Mouse (Mus musculus) liver, postnatal 0 days (tissue): ENCODE measurements around the gene Hist1h4c. TPM values are rescaled to one million over a fixed set of nuclear protein-coding genes. Genes with fewer than 3 reads are reported as not detected.
"Not testable (repeated sequence)": the region's sequence is repeated elsewhere in the genome, so short reads cannot be mapped to it uniquely, and the experiment has no call there.

Experiments
- ATAC-seq: fragments of 200-750 bp; cut with Nextera tagmentation; 2 replicates; pipeline ENCODE4 v1.8.0; 2017; ENCODE audit warnings: mild to moderate bottlenecking, moderate library complexity
- DNase-seq: peaks from one replicate; pipeline ENCODE4 v3.0.0-alpha.2; 2016
- H3K27ac ChIP-seq: fragments of 300-500 bp; sonication (generic); 2 replicates; pipeline ENCODE4 v1.5.1; 2014; ENCODE audit warnings: antibody characterized with exemption, moderate library complexity, mild to moderate bottlenecking, low read depth
- H3K27me3 ChIP-seq: fragments of 300-500 bp; sonication (generic); 2 replicates; pipeline ENCODE4 v1.6.1; 2014; ENCODE audit warnings: low read length, control low read depth, mixed read lengths; ENCODE audit not compliant: insufficient read depth
- H3K36me3 ChIP-seq: fragments of 300-500 bp; sonication (generic); replicated peaks from 2 replicates; pipeline ENCODE4 v1.6.1; 2014; ENCODE audit warnings: mild to moderate bottlenecking, control low read depth, low read length, moderate library complexity, mixed read lengths; ENCODE audit not compliant: insufficient read depth
- H3K4me1 ChIP-seq: fragments of 300-500 bp; sonication (generic); 2 replicates; pipeline ENCODE4 v1.6.1; 2014; ENCODE audit warnings: antibody characterized with exemption, mild to moderate bottlenecking, control low read depth; ENCODE audit not compliant: insufficient read depth
- H3K4me2 ChIP-seq: fragments of 300-500 bp; sonication (generic); 2 replicates; pipeline ENCODE4 v1.6.1; 2014; ENCODE audit warnings: low read depth, mild to moderate bottlenecking, low read length, moderate library complexity, mixed read lengths
- H3K4me3 ChIP-seq: fragments of 300-500 bp; sonication (generic); 2 replicates; pipeline ENCODE4 v1.5.1; 2014; ENCODE audit warnings: low read depth, low read length
- H3K9ac ChIP-seq: fragments of 300-500 bp; sonication (generic); replicated peaks from 2 replicates; pipeline ENCODE4 v1.6.1; 2014; ENCODE audit warnings: mild to moderate bottlenecking, moderate library complexity
- H3K9me3 ChIP-seq: fragments of 300-500 bp; sonication (generic); 2 replicates; pipeline ENCODE4 v1.6.1; 2016; ENCODE audit warnings: mild to moderate bottlenecking, control low read depth, low read length, mixed read lengths
- CTCF ChIP-seq: sonication (generic); IDR thresholded peaks from 2 replicates; pipeline ENCODE4 v1.5.1; 2016; ENCODE audit warnings: antibody characterized with exemption, low read depth
- EP300 ChIP-seq: IDR thresholded peaks from 2 replicates; pipeline ENCODE4 v1.6.1; 2016; ENCODE audit warnings: antibody characterized with exemption, low read depth, mild to moderate bottlenecking
- WGBS: fragments of 180-500 bp; shearing (Covaris S2); extraction: QIAGEN DNeasy Blood & Tissue Kit; methylation state at CpG from one replicate; pipeline ENCODE4 v1.1.7; 2014; ENCODE audit not compliant: insufficient replicate concordance; 5-methylcytosine and 5-hydroxymethylcytosine counted together
- polyA plus RNA-seq: library from polyadenylated mRNA; unstranded; fragments of >200 nt; fragmentation: Nextera tagmentation; extraction: Ambion mirVana; gene quantifications from 2 replicates; pipeline ENCODE4 v1.2.1, GENCODE M21; 2015

Hist1h4c gene
- polyA plus RNA-seq, 1 experiment from 2014 or later, result 6.2 TPM

DNA sequence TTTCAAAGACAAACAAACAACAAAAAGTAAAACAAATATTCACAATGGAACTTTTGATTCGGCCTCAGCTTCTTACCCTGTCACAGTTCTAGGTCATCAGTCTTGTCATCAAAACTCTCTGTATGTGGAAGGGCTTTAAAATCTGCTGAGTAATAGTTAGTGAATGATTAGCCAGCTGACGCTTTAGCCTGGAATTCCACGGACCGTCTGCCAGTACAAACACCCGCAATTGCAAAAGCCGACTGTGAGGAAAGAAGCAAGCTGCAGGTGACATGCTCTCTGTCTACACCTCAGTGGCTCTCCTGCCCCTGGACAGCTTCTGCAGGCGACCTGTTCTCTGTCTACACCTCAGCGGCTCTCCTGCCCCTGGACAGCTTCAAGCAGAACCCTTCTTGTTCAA lies 32.2 kb upstream of the Hist1h4c start:
- peak; percentile 69 for DNase-seq

DNA sequence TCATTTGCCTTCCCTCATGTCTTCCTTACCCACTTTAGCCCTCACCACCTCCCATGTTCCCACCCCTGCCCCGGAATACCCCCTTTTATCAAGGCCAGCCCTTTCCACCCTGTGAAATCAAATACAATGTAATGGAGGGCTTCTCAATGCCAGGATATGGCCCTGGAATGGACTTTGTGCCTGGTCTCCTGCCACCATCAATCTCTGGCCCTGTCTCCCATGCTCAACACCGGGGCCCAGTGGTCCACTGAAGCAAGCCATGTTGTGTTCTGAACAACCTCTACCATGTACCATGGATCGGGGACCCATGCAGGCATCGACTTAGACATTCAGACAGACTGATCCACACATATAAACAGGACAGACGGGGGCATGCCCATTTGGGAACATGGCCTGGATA lies 31.5 kb upstream of the Hist1h4c start:
- Histone ChIP-seq H3K27ac (peak overlapping the region; percentile 39; the same call in 1 of the 2 replicates), H3K9ac (no peak overlapping the region), H3K27me3 (no peaks in the 10 kb centered on the region), H3K4me3 (no peak overlapping the region), H3K4me1 (peaks cover 15% of the 10 kb centered on the region), H3K4me2 (no peak overlapping the region), H3K36me3 (no peaks in the 10 kb centered on the region), H3K9me3 (no peaks in the 10 kb centered on the region)
- TF ChIP-seq EP300, result no peak
- no peak for TF ChIP-seq CTCF
- ATAC-seq (no peak), DNase-seq (peak; percentile 13)
- WGBS, result 84% methylated on average over 5 of the region's 5 CpGs

More for the DNA sequence above, 32.2 kb upstream of the Hist1h4c start:
- 49% methylated on average over 8 of the region's 8 CpGs for WGBS
- TF ChIP-seq CTCF (no peak), EP300 (peak; percentile 17; the same call in 1 of the 2 replicates)
- no peak overlapping the region for H3K4me3 ChIP-seq
- H3K27me3 ChIP-seq, result no peaks in the 10 kb centered on the region
- ATAC-seq, result peak; percentile 92
- H3K9me3 ChIP-seq, result no peaks in the 10 kb centered on the region
- H3K9ac ChIP-seq, result no peak overlapping the region
- no peaks in the 10 kb centered on the region for H3K36me3 ChIP-seq
- H3K4me2 ChIP-seq, result peak overlapping the region; percentile 10
- H3K27ac ChIP-seq, result no peak overlapping the region
- peaks cover 15% of the 10 kb centered on the region for H3K4me1 ChIP-seq

DNA sequence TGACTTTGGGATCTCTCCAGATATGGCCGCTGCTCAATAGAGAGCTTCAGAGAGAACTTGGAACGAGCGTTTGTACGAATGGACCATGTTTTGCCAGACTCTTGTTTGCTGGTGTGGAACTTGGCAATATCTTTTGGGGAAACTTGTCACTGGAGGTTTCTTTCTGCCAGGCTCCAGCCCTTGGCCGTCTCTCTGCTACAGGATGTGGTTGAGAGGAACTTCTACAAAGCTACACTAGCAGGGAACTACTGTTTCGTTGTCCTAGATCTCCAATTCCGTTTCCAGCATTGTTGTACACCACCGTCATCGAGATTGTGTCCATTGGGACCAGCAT lies 30.9 kb upstream of the Hist1h4c start:
- Histone ChIP-seq H3K27ac (peak overlapping the region; percentile 39), H3K4me1 (peaks cover 15% of the 10 kb centered on the region)
- no peak for ATAC-seq

DNA sequence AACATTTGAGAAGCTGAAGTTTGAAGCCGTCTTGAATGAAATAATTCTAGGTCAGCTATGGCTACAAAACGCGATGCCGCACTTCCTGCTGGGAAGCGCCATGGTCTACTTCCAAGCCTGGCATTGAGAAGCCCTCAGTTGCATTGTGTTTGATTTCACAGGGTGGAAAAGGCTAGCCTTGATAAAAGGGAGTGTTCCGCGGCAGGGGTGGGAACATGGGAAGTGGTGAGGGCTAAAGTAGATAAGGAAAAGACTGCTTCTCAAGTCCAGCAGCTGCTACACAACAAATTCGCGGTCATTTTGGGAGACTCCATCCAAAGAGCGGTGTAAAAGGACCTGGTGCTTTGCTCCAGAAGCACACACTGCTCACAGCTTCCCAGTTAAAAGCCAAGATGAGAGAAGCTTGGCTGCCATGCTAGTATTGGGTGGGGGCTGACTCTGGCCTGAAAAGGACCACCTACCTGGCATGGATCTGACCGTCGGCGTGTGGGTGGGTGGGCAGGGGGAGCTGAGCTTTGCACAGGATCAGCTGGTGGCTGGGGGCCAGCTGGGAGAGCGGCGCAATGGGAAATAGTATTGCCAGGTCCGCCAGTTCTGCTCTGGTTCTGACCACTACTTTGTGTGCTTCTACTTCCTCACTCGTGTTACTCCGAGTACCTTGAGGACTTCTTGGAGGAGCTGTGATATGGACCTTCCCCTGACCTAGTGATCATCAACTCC lies 30.4 kb upstream of the Hist1h4c start:
- no peak for ATAC-seq

More for the DNA sequence above, 30.9 kb upstream of the Hist1h4c start:
- Histone ChIP-seq H3K4me3 (no peak overlapping the region), H3K36me3 (no peaks in the 10 kb centered on the region), H3K4me2 (no peak overlapping the region), H3K9ac (no peak overlapping the region), H3K27me3 (no peaks in the 10 kb centered on the region), H3K9me3 (no peaks in the 10 kb centered on the region)
- peak; percentile 11 for DNase-seq
- TF ChIP-seq CTCF (no peak), EP300 (no peak)
- 51% methylated on average over 9 of the region's 9 CpGs for WGBS

DNA sequence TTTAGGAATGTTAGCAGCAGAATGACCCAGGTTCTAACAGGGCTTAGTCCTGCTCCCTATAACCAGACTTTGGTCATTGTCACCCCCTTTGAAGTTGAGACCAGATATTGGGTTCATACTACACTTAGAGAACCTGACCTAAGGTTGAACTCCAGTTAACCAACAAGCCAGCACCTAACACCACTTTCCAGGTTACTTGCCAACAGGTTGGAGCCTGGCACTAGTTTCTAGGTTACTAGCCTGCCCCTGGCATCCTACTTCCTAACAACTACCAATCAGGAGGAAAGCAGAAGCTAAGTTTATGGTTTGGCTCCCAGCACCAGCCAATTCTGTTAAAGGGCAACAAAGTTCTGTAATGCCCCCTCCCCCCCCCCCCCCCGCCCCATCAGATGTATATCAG lies 27.0 kb upstream of the Hist1h4c start:
- H3K27ac ChIP-seq, result no peak overlapping the region
- TF ChIP-seq CTCF (no peak), EP300 (no peak)
- no peaks in the 10 kb centered on the region for H3K36me3 ChIP-seq
- H3K4me1 ChIP-seq, result peaks cover 12% of the 10 kb centered on the region
- no peaks in the 10 kb centered on the region for H3K9me3 ChIP-seq
- ATAC-seq (no peak), DNase-seq (peak; percentile 6)
- H3K4me3 ChIP-seq, result no peak overlapping the region
- H3K27me3 ChIP-seq, result no peaks in the 10 kb centered on the region
- no peak overlapping the region for H3K9ac ChIP-seq
- WGBS, result 56% methylated on average over 1 of the region's 1 CpGs
- no peak overlapping the region for H3K4me2 ChIP-seq

More for the DNA sequence above, 30.4 kb upstream of the Hist1h4c start:
- Histone ChIP-seq H3K27ac (peak overlapping the region; percentile 39), H3K36me3 (no peaks in the 10 kb centered on the region), H3K9ac (0 out of 2 replicates have a peak overlapping the region, but pooled peaks have one; percentile 26), H3K9me3 (no peaks in the 10 kb centered on the region), H3K4me2 (0 out of 2 replicates have a peak overlapping the region, but pooled peaks have one; percentile 27), H3K4me3 (no peak overlapping the region), H3K4me1 (peaks cover 15% of the 10 kb centered on the region), H3K27me3 (no peaks in the 10 kb centered on the region)
- WGBS, result 61% methylated on average over 18 of the region's 18 CpGs
- TF ChIP-seq EP300 (no peak), CTCF (no peak)
- DNase-seq, result peak; percentile 12

DNA sequence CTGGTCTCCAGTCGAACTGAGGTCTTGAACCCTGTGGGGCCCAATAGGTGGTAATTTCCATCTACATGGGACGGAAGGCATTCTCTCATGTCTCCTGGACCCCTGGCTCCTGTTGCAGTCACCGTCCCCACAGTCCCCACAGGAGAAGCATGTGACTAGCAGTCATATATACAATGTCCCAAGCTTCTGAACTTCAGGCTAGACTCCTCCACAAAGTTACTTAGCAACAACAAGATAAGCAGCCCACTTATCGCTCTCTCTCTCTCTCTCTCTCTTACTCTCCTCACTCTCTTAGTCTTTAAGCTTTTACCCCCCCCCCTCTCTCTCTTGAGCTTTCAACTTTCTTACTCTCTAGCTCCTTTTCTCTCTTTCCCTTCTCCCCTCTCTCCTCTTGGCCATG lies 26.0 kb upstream of the Hist1h4c start:
- WGBS, result 73% methylated on average over 4 of the region's 4 CpGs
- no peak for TF ChIP-seq EP300
- TF ChIP-seq CTCF, result no peak
- peak; percentile 8 for DNase-seq
- H3K4me3 ChIP-seq, result no peak overlapping the region
- H3K9ac ChIP-seq, result no peak overlapping the region
- no peak for ATAC-seq
- peaks cover 9% of the 10 kb centered on the region for H3K4me1 ChIP-seq
- H3K27me3 ChIP-seq, result no peaks in the 10 kb centered on the region
- H3K9me3 ChIP-seq, result no peaks in the 10 kb centered on the region
- H3K27ac ChIP-seq, result no peak overlapping the region
- H3K36me3 ChIP-seq, result no peaks in the 10 kb centered on the region
- H3K4me2 ChIP-seq, result no peak overlapping the region

DNA sequence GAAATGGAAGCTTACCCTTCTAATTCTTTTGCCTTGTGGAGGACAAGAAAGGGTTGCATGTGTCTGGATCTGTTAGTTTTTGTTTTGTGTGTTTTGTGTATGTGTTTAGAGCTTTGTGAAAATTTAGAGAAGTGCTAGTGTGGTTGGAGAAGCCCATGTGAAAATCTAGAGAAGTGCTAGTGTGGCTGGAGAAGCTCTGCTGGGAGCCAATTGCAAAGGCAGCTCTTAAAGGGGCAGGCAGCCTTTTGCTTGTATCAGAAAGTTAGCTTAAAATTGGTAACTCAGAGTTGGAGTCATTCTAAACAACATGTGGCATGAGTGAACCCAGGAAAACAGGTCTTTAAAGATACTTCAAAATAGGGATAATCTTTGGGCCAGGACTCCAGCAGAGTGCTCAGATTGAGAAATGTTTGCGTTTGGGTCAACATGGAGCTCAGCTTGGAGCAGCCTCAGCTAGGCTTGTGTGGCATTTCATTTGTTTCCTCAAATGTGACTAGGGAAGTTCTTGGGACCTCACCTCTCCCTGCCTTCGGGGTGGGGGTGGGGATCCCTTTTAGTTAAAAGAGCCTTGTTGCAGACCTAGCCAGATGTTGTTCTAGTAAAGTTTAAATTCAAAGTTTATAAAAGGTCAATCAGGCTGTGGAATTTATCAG lies 19.5 kb upstream of the Hist1h4c start:
- not testable (repeated sequence) for ATAC-seq, H3K36me3 ChIP-seq, H3K4me3 ChIP-seq, H3K27me3 ChIP-seq, H3K9me3 ChIP-seq, H3K4me1 ChIP-seq, H3K4me2 ChIP-seq
- 0 out of 2 replicates have a peak overlapping the region, but pooled peaks have one; percentile 11 for H3K9ac ChIP-seq
- H3K27ac ChIP-seq, result peak overlapping the region; percentile 70; the same call in 1 of the 2 replicates
- peak; percentile 14 for DNase-seq
- WGBS, result 11% methylated on average over 2 of the region's 2 CpGs
